Mouse (Mus musculus) layer of hippocampus, adult 11-12 months (tissue): Measurements from ENCODE around the gene Gm11099.

Experiments
- DNase-seq: peaks from one replicate; pipeline ENCODE4 v3.0.0; 2022; ENCODE audit warnings: low spot score

Gene Gm11099

DNA sequence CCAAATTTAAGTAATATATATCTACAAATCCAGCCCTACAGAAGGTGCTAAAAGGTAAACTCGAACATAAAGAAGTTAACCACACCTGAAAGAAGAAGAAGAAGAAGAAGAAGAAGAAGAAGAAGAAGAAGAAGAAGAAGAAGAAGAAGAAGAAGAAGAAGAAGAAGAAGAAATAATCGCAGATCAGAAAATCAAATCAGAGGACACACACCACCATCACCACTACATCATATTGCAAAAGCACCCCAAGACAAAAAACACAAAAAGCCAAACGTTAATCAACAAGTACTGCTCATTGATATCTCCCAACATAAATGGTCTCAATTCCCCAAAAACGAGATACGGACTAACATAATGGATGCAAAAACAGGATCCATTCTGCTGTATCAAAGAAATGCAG is at the start of gene Gm11099:
TSS of gene Gm11099 (plus strand) at position 301 of the 400 bp plus-strand sequence.
- no peak for DNase-seq

DNA sequence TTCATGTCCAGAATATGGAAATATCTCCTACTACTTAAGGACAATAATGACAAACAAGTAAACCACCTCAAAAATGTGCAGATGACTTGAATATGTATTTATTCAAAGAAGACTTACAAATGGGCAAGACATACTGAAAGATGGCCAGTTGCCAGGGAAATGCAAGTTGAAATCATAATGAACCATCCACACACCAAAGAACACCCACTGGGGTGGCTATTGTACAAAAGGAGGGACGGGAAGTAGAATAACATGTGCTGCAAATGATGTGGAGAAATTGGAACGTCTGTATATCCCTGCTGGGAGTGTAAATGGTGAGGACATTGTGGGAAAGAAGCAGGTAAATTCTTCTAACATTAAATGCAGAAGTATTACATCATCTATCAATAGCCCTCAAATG is 46.3 kb upstream of the Gm11099 start:
- no peak for DNase-seq

DNA sequence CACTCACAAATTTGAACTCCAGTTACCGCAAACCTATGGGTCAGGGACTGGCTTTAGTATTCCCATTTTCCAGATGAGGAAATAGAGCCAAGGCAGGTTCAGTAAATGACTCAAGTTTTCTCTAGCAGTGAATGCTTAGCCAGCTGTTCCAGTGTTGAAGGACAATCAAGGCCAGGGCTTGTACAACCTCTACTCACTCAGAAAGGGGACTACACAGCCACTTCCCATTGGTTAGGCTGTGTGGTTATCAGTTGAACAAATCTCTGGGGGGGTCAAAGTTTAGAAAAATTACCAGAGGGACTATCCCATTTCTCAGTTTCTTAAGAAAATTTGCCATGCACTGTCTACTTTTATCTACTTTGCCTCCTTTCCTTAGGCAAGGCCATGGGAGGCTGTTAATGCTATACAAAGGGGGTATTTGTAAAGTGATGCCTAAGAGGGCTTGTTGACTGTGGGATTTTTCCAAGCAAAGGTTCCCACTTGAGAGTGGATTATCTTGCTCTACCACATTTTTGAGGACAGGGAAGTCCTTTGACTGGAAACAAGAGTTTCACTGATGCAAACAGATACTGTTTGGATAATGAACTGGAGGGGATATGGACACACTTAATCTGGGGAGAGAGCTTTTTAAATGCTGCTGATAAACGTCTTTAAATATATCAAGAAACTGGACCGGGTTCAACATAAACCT is 30.2 kb upstream of the Gm11099 start:
- no peak for DNase-seq

DNA sequence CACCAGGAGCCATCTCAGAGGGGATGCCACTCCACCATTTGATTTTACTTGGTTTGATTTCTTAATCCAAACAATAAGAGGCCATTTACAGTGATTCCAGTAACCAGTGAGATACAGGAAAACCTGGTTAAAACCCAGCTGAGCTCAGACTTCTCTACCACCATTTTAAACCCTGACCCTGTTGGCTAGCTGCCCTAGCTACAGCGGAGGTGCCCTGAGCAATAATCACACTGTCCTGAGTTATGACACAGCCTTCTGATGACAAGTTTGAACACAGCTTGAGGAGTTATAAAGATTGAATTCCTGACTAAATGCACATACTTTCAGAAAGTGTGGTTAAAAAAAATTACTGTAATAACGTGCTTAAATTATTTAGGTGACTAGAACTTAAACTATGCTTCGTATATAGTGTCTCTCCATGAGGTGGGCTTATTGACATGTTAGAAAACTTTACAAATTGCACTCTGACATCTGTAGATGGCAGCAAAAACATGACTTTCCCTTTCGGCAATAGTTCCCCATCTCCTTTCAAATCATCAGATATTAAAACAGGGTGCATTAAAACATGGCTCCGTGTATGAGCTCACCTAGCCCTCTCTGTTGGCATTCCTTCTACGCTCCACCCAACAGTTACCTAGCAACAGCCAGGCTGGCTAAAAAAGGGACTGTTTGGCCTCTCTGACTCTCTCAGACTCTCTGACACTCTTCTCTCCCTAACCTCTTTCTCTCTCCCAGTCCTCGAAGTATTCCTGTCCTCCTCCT is 29.1 kb upstream of the Gm11099 start:
- peak; percentile 32 for DNase-seq

DNA sequence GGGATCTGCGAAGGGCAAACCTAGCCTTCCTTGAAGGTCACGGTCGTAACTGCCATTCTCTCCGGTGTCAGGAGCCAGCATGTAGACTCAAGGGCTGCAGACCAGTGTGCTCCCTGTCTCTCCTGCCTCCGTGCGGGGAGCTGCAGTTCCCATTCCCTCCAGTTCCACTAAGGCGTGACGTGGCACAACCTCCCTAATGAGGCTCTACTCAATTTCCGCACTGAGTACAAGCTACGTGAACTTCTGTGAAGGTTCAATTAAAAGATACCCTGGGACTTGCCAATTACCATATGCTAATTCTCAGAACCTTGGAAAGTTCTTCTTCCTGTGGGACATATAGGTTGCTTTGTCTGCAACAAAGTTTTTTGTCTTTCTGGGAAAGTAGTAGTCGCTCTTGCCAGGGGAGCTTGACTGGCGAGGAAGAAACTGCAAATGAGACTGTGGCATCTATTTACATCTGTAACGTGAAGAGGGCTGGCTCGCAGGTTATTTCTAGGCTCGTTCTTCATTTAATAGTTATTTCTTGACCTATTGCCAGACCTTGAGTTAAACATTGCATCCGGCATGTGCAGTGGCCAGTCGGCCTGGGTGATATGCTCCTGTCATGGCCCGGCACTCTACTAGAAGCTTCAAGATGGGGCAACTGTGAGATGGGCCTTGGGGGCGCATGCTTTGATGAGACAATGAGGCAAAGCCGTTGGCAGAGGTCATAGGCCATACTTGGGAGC is 26.8 kb upstream of the Gm11099 start:
- no peak for DNase-seq

DNA sequence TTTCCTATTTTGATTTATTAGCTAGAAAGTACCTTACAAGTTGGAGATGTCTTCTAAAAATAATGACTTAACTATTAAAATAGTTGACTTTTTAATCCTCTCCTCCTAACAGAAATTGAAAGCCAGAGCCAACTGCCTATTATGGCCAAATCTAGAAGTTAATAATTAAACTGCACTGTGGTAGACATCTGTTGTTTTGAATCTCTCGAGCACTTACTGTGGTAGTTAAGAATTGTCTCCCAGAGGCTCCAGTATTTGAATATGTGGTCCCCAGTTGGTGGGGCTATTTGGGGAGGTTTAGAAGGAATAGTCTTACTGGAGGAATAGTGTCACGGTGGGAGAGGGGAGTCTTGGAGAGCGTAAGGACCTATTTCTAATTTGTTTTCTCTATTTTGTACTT is 18.2 kb upstream of the Gm11099 start:
- no peak for DNase-seq

DNA sequence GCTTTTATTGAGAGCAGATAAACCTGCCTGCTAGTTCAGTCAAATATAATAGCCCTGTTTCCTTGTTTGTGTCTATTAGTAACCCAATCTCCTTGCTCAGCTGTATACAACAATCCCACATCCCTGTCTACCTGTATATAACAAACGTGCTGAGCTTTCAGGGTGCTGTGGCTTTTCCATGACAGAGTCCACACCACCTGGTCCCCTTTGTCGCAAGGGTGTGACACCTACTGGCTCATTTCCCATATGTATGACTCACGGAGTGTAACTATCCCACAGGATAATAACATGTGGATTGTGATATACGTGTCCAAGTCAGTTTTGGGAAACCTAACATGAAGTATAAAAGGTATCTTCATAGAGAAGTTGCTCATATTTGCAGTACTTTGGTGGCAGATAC is 16.8 kb upstream of the Gm11099 start:
- DNase-seq: no peak

DNA sequence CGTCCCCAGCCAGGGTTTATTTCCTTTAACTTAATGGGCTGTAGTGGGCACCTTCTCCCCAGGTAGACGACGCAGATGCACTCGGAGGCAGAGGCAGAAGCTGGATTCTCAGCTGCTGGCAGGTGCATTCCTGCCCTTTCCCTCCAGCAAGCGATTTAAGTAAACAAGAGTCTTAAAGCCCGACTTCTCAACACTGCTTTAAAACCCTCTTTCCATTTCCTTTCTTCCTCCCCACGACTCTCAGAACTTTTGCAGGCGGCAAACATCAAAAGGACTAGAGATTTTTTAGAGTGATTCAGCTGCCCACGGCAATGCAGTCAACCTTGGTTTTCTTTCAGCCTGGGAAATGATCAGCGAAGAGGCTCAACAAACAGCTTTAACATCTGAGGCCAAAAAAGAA is 14.7 kb upstream of the Gm11099 start:
- DNase-seq: no peak

DNA sequence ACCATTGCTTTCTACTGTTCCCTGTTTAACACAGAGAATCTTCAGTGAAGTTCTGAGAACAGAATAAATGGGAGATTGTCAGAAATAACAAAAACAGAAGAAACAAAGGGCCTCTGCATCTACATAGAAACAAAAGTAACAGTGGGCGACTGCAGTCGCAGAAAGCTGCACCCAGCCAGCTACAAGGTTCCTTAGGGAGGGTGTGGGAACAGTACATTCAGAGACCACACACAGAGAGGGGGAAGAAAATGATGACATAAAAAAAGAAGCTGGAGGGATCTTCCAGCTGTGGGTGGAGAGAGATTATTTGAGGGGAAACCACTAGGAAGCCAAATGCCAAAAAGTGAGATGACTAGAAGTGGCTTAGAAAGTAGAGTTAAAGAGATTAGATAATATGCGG is 20.6 kb downstream of the Gm11099 start:
- no peak for DNase-seq

DNA sequence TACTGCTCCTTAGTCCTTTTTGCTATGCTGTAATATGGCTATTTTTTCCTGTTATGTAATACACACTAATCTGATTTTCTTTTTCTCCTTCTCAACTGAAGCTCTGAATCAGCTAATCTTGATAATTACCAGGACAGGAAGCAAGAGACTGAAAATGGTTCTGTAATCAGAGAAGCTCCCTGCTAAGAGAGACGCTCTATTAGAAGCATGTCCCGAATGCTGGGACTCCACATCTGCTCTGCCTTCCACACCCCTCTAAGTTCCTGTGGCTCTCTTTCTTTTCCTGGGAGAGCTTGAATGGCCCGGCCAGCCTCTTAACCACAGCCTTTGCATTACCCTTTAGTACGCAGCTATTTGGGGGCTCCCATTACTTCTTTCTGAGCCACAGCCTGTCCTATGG is 45.8 kb downstream of the Gm11099 start:
- no peak for DNase-seq

DNA sequence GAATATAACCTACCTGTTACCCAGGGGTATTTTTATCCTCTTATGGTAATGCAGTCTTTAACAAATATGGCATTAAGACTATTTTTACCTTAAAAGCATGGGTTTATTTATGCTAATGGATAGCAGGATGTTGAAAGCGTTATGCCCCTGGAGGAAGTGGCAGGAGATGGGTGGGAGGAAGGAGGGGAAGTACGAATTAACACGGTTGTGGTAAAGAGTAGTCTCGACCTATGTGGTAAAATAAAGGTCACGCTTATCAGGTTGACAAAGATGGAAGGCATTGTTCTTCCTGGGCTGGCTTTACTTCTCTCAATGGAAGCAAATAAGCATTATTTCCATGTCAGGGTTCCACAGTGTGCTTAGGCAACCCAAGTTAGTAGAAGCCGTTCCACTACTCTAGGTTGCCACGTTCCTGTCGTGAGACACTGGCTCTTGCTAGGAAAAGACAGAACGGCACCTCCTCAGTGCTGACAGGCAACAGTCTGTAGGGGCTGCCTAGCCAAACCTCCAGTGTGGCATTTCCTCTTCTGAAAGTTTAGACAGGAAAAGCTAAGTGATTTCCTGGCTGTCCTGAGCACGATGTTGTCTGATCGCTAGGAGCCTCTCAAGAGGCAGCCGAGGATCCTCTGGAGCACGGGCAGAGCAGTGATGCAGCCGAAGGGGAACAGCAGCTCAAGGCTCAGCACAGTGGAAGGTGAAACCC is 47.7 kb downstream of the Gm11099 start:
- DNase-seq: no peak

DNA sequence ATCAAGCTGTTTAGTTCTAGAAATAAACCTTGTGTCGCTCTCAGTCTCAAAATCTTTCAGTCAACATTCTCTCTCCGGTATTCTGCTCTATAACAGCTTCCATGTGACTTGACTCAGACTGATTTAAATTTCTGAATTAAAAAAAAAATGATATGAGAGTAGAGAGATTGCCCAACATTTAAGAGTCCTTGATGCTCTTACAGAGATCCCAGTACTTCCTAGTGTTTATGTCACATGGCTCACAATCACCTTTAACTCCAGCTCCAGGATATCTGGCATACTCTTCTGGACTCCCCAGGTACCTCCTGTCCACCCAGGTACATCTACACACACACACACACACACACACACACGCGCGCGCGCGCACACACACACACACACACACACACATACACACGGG is 53.1 kb downstream of the Gm11099 start:
- DNase-seq: no peak

DNA sequence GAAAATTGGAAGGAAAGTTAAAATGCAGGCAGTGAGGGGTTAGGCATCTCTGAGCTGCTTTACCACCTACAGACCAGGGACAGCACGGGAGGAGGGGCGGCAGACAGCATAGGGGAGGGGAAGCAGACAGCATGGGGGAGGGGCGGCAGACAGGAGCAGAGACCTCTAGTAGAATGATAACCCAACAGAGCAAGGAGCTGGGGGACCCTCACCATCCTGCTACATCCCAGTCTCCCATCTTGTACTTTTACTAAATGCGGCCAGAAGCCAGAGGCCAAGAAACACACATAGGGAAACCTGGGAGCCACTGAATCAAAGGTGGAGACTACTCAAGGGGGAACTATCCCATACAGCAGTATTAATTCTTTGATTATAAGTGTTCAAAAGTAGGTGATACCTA is 59.1 kb downstream of the Gm11099 start:
- DNase-seq: no peak

DNA sequence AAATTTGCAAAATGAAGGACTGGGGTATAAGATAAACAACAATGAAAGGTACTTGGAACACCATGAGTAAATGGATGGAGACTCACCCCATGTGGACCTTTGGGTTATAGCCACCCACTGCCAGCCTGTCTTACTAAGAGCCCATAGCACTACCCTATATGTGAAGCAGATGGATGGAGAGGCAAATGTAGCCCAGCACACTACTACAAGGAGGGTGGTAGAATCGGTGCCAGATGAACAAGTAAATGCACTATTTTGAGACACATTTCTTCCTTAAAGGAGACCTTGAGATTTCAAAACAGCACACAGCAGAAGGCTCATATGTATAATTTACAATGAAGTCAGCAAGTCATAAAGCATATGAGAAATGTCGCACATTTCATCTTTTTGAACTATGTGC is 66.3 kb downstream of the Gm11099 start:
- no peak for DNase-seq

DNA sequence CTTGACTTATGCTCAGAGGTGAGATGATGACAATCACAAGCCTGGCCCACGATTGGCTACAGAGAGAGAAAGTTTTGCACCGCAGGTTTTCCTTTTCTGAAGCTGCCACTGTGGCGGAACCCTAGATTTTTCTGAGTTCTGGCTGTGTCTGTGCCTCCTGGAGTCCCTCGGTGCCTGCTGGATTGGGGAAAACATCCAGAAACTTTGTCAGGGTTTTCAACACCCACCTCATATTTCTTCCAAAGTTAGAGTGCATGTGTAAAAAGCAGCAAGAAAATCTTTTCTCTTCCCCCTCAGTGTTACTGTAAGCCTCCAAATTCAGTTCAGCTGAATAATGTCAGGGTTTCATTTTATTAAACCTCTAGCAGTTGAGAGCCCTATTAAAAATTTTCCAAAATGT is 82.1 kb downstream of the Gm11099 start:
- DNase-seq: no peak

DNA sequence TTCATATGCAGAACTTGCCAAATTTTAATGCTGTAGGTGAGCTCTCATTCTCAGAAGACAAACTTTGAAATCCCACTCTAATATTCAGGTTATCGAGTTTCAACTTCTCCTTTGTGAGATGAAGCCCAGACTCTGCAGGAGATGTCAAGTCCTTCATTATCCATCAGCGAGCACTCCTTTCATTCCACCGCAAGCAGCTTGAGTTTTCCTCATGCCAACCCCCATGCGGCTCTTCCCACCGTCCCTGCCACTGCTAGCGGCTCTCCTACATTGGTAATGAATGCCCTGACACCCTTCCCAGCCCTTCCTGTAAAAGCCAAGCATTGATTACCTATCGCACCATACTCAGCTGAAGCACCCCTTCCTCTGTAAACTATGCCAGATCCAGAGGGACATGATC is 89.6 kb downstream of the Gm11099 start:
- DNase-seq: no peak

DNA sequence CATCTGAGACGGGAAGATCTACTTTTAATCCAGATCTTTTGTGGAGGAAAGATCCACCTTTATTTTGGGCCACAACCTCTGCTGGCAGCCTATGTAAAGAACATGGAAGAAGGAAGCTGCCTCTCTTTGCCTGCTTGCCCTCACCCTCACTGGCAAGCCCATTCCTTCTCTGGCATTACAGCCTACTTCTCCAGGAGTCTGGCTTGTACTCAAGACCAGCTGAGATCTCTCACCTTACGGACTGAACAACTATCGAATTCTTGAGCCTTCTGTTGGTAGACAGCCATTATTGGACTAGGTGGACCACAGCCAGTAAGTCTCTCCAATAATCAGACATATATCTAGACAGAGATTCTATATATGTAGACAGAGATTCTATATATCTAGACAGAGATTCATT is 92.9 kb downstream of the Gm11099 start:
- DNase-seq: no peak

DNA sequence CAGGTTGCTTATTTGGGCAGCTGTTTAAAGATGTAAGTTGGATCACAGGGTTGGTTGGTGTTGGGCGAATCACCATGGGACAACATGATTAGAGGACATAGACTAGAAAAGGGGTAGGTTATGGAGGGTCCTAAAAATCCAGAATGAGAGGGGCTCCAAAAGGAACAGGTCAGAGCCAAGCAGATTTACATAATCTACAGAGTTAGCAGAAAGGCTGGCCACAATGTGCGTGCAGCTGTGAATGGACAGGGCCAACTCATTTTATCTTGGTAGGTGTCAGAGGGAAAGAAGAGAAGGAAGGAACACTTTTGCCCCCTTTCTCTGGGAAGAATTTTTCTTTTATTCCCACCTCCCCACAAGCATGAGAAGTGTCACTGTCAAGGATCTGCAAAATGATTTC is 97.1 kb downstream of the Gm11099 start:
- DNase-seq: no peak

DNA sequence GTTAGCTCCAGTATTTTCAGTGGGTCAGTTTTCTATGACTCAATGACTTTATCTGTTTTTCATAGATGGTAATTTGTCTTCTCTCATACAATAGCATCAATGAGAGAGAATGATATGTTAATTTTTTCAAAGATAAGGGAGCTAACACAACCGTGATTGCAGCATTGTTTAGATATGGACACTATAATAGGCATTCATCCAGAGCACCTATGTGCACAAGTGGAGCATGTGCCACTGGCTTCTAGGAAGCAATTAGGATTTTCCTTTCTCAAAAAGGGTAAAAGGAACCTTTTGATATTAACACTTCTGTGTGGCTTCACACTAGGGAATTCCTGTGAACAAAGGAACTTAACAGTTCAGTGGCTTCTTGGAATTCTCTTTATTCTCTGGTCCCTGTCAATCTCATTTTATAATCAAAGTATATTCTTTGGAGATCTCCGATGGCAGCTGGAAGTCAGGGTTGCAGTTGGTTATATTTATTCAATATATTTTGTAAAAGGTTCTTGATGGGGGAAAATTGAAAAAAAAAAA is 97.6 kb downstream of the Gm11099 start:
- DNase-seq: no peak
